Mouse (Mus musculus): ENCODE measurements around the gene Dhtkd1.

DNA sequence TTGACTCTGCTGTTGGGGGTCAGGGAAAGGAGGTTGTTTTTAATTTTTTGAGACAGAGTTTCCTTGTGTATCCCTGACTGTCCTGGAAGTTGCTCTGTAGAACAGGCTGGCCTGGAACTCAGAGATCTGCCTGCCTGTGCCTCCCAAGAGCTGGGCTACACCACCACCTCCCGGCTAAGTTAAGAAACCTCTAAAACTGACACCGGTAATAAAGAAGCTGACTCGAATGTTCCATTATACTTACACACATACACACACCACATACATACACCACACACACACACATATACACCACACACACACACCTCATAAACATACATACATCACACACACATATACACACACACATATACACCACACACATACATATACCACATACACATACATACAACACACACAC lies 7.7 kb downstream of the Dhtkd1 start:
- TF ChIP-seq TAL1 (IDR thresholded peaks at IDR 0.05; ENCODE audit: low read length) (no peak), GATA1 (IDR thresholded peaks at IDR 0.05; ENCODE audit: low read length) (no peak)

Measured in erythroblast, embryonic 14.5 days (primary cell).